Mouse (Mus musculus) CH12.LX (cell line): ENCODE results near the gene Pla2g2d. TPM values are rescaled to one million over a fixed set of nuclear protein-coding genes. Genes with fewer than 3 reads are reported as not detected.
A peak's percentile ranks its signal among the peaks of the same experiment; 100 is the strongest.

Experiments
- DNase-seq: peaks from one replicate; pipeline ENCODE4 v3.0.0-alpha.2; 2013; ENCODE audit errors: extremely low read depth
- H3K27ac ChIP-seq: 2 replicates; pipeline ENCODE4 v1.5.1; 2012; ENCODE audit warnings: low read depth, mild to moderate bottlenecking, control low read depth, moderate library complexity; ENCODE audit not compliant: insufficient read depth
- H3K27me3 ChIP-seq: replicated peaks from 2 replicates; pipeline ENCODE3; 2012; ENCODE audit warnings: inconsistent platforms
- H3K36me3 ChIP-seq, 2 experiments: replicated peaks in 1 of 2; 2 replicates each; pipeline versions ENCODE3 to v1.6.1; 2012; ENCODE audit warnings: inconsistent platforms in 1 of 2, low read length in 1 of 2, mild to moderate bottlenecking in 1 of 2, mixed read lengths in 1 of 2, moderate library complexity in 1 of 2; ENCODE audit not compliant: control insufficient read depth in 1 of 2, insufficient read depth in 1 of 2
- H3K4me1 ChIP-seq, 2 experiments: 2 replicates each; pipeline ENCODE4 v1.6.1; 2012; ENCODE audit warnings: inconsistent platforms in 1 of 2, moderate library complexity in 1 of 2; ENCODE audit not compliant: insufficient read depth in 2 of 2, control insufficient read depth in 1 of 2
- H3K4me2 ChIP-seq: 2 replicates; pipeline ENCODE4 v1.6.1; 2012; ENCODE audit warnings: low read depth, mild to moderate bottlenecking, control low read depth; ENCODE audit not compliant: poor library complexity, insufficient read depth, severe bottlenecking
- H3K4me3 ChIP-seq, 3 experiments: fragments of 150-350 bp in 1 of 3; sonication (generic) in 1 of 3; replicated peaks in 1 of 3; 2 replicates each; pipeline versions ENCODE3 to v1.5.1; 2011 to 2012; ENCODE audit warnings: low read depth in 2 of 3, low read length in 2 of 3, mild to moderate bottlenecking in 2 of 3, moderate library complexity in 2 of 3, control low read depth in 1 of 3, improper control_type of control experiment in 1 of 3, inconsistent platforms in 1 of 3, mixed read lengths in 1 of 3; ENCODE audit not compliant: poor library complexity in 1 of 3
- H3K79me2 ChIP-seq: replicated peaks from 2 replicates; pipeline ENCODE4 v1.6.1; 2012; ENCODE audit warnings: mild to moderate bottlenecking, moderate library complexity; ENCODE audit not compliant: control insufficient read depth, poor library complexity, insufficient read depth, severe bottlenecking; ENCODE audit errors: extremely low read depth
- H3K9ac ChIP-seq: 2 replicates; pipeline ENCODE4 v1.6.1; 2012; ENCODE audit warnings: low read depth, mild to moderate bottlenecking, control low read depth, moderate library complexity; ENCODE audit not compliant: insufficient read depth
- H3K9me3 ChIP-seq: replicated peaks from 2 replicates; pipeline ENCODE3; 2012; ENCODE audit warnings: low read length, inconsistent platforms, mixed read lengths
- BHLHE40 ChIP-seq: IDR thresholded peaks from 2 replicates; pipeline ENCODE4 v1.6.1; 2011; ENCODE audit warnings: mild to moderate bottlenecking, low read depth, low read length, improper control_type of control experiment
- CHD1 ChIP-seq: IDR thresholded peaks from 2 replicates; pipeline ENCODE4 v1.6.1; 2012; ENCODE audit warnings: low read depth, low read length, improper control_type of control experiment, inconsistent platforms
- CHD2 ChIP-seq: IDR thresholded peaks from 2 replicates; pipeline ENCODE4 v1.6.1; 2011; ENCODE audit warnings: low read length, improper control_type of control experiment
- CTCF ChIP-seq, 2 experiments: IDR thresholded peaks in 1 of 2; conservative IDR thresholded peaks in 1 of 2; 2 replicates each; pipeline ENCODE4 v1.5.1; 2011 to 2012; ENCODE audit warnings: low read depth in 2 of 2, low read length in 2 of 2, improper control_type of control experiment in 1 of 2, inconsistent platforms in 1 of 2, mild to moderate bottlenecking in 1 of 2, moderate library complexity in 1 of 2
- EP300 ChIP-seq: IDR thresholded peaks from 2 replicates; pipeline ENCODE4 v1.6.1; 2011; ENCODE audit warnings: low read length, improper control_type of control experiment
- ETS1 ChIP-seq: conservative IDR thresholded peaks from 2 replicates; pipeline ENCODE4 v1.6.1; 2012; ENCODE audit warnings: low read depth, mild to moderate bottlenecking, inconsistent platforms, low read length, improper control_type of control experiment, moderate library complexity
- GABPA ChIP-seq: IDR thresholded peaks from 2 replicates; pipeline ENCODE4 v1.6.1; 2012; ENCODE audit warnings: low read depth, low read length, improper control_type of control experiment, inconsistent platforms; ENCODE audit not compliant: insufficient replicate concordance
- HCFC1 ChIP-seq: IDR thresholded peaks from 2 replicates; pipeline ENCODE4 v1.6.1; 2012; ENCODE audit warnings: low read depth, mild to moderate bottlenecking, inconsistent platforms, low read length, improper control_type of control experiment
- IRF4 ChIP-seq: IDR thresholded peaks from 2 replicates; pipeline ENCODE4 v1.6.1; 2014; ENCODE audit warnings: low read depth, mild to moderate bottlenecking, inconsistent platforms, low read length, improper control_type of control experiment
- JUN ChIP-seq: IDR thresholded peaks from 2 replicates; pipeline ENCODE4 v1.6.1; 2011; ENCODE audit warnings: low read depth, mild to moderate bottlenecking, low read length, improper control_type of control experiment, moderate library complexity; ENCODE audit not compliant: insufficient read depth
- KAT2A ChIP-seq: IDR thresholded peaks from 2 replicates; pipeline ENCODE4 v1.6.1; 2012; ENCODE audit warnings: low read length, improper control_type of control experiment, inconsistent platforms; ENCODE audit not compliant: insufficient replicate concordance
- MAZ ChIP-seq: IDR thresholded peaks from 2 replicates; pipeline ENCODE4 v1.6.1; 2012; ENCODE audit warnings: low read depth, mild to moderate bottlenecking, inconsistent platforms, low read length, improper control_type of control experiment, moderate library complexity
- MEF2A ChIP-seq: IDR thresholded peaks from 2 replicates; pipeline ENCODE4 v1.6.1; 2014; ENCODE audit warnings: low read depth, mild to moderate bottlenecking, inconsistent platforms, low read length, improper control_type of control experiment, borderline replicate concordance
- NRF1 ChIP-seq: IDR thresholded peaks from 2 replicates; pipeline ENCODE4 v1.6.1; 2014; ENCODE audit warnings: low read depth, mild to moderate bottlenecking, inconsistent platforms, low read length, improper control_type of control experiment, moderate library complexity
- POLR2AphosphoS2 ChIP-seq: IDR thresholded peaks from 2 replicates; pipeline ENCODE4 v1.6.1; 2011; ENCODE audit warnings: low read depth, low read length, improper control_type of control experiment
- RAD21 ChIP-seq: IDR thresholded peaks from 2 replicates; pipeline ENCODE4 v1.6.1; 2011; ENCODE audit warnings: low read depth, mild to moderate bottlenecking, low read length, improper control_type of control experiment, moderate library complexity
- RCOR1 ChIP-seq: conservative IDR thresholded peaks from 2 replicates; pipeline ENCODE4 v1.6.1; 2012; ENCODE audit warnings: low read depth, mild to moderate bottlenecking, inconsistent platforms, low read length, improper control_type of control experiment
- SIN3A ChIP-seq: IDR thresholded peaks from 2 replicates; pipeline ENCODE4 v1.6.1; 2012; ENCODE audit warnings: low read length, improper control_type of control experiment, inconsistent platforms
- SMC3 ChIP-seq: IDR thresholded peaks from 2 replicates; pipeline ENCODE4 v1.6.1; 2011; ENCODE audit warnings: low read depth, low read length, improper control_type of control experiment
- TCF12 ChIP-seq: IDR thresholded peaks from 2 replicates; pipeline ENCODE4 v1.6.1; 2014; ENCODE audit warnings: low read depth, mild to moderate bottlenecking, inconsistent platforms, low read length, improper control_type of control experiment
- USF1 ChIP-seq: IDR thresholded peaks from 2 replicates; pipeline ENCODE4 v1.6.1; 2014; ENCODE audit warnings: low read depth, mild to moderate bottlenecking, inconsistent platforms, low read length, improper control_type of control experiment
- USF2 ChIP-seq: conservative IDR thresholded peaks from 2 replicates; pipeline ENCODE4 v1.6.1; 2011; ENCODE audit warnings: low read depth, low read length, improper control_type of control experiment
- ZC3H11A ChIP-seq: IDR thresholded peaks from 2 replicates; pipeline ENCODE4 v1.6.1; 2012; ENCODE audit warnings: low read depth, mild to moderate bottlenecking, inconsistent platforms, low read length, improper control_type of control experiment
- ZKSCAN1 ChIP-seq: IDR thresholded peaks from 2 replicates; pipeline ENCODE4 v1.6.1; 2012; ENCODE audit warnings: low read depth, inconsistent platforms, low read length, improper control_type of control experiment, borderline replicate concordance
- ZNF384 ChIP-seq: IDR thresholded peaks from 2 replicates; pipeline ENCODE4 v1.6.1; 2012; ENCODE audit warnings: low read depth, low read length, improper control_type of control experiment, inconsistent platforms
- dilution Hi-C: fragments of 300-500 bp; cut with MboI; formaldehyde crosslinking; loops from 2 replicates; pipeline ENCODE4 v1.14.3; 2020; ENCODE audit warnings: low sequenced_read_pairs; ENCODE audit not compliant: extremely low pct_unique_long_range_greater_than_20kb, extremely low pct_ligation_motif_present
- in situ Hi-C: fragments of 300-500 bp; cut with MboI; formaldehyde crosslinking; loops from 3 replicates; pipeline ENCODE4 v1.14.3; 2019; ENCODE audit warnings: low sequenced_read_pairs, low pct_ligation_motif_present, low pct_unique_long_range_greater_than_20kb, mixed read lengths
- polyA plus RNA-seq: library from polyadenylated mRNA; unstranded; fragments of >175 nt; gene quantifications from 2 replicates; pipeline ENCODE4 v1.2.1, GENCODE M21; 2012; ENCODE audit warnings: low read depth; ENCODE audit not compliant: insufficient read length
- total RNA-seq, 2 experiments: library from RNA; depleted of rRNA; stranded (reverse); fragments of 300-350 nt in 1 of 2; fragments of >200 nt in 1 of 2; gene quantifications; 2 replicates each; pipeline ENCODE4 v1.2.3; 2012 to 2014

Gene Pla2g2d
- total and polyA plus RNA-seq, 3 experiments, result not detected

DNA sequence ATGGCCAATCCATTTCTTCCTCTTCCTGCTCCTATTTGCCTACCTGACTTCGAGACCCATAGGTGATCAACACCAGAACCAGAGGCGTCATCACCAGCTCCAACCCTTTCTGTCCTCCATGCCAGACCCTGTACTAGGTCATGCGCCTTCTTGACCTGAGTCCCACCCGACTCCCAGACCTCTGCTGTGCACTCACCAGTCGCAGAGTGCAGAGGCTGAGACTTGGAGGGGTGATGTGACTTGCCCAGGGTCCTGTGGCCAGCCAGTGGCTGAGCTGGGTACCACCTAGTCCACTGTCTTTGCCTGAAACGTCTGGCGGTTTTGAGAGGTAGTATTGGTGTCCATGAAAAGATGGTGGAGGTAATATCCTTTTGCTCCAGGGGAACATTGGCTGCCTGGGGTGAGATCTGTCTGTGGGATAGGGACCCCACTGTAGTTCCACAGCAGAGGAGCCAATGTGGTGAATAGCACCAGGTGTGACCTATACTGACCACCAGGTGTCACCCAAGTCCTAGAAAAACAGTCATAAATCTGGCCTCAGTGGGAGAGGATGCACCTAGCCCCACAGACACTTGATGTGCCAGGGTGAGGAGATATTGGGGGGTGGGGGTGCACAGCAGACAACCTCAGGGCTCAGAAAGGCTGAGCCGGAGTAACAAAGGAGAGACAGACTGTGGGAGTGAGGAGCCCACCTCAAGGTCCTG is 27.0 kb upstream of the Pla2g2d start:
- H3K4me3 ChIP-seq, result no peak overlapping the region
- TF ChIP-seq SIN3A (no peak), CTCF (conservative IDR thresholded peaks at IDR 0.05 in 1 of 2, IDR thresholded peaks at IDR 0.05 in 1 of 2; ENCODE audit: low read depth in 2 of 2, low read length in 2 of 2) (peak; percentile 29 to 82; a peak in 3 of 4 replicates), POLR2AphosphoS2 (no peak), KAT2A (no peak), RCOR1 (no peak), CHD1 (no peak), BHLHE40 (no peak), MEF2A (no peak), USF2 (no peak), ZKSCAN1 (no peak), ZC3H11A (0 out of 2 replicates have a peak, but pooled peaks have one; percentile 27), NRF1 (no peak), RAD21 (peak; percentile 74), EP300 (no peak), HCFC1 (no peak), SMC3 (peak; percentile 87), JUN (no peak)
- H3K9ac ChIP-seq, result no peak overlapping the region
- no peak overlapping the region for H3K4me2 ChIP-seq
- no peaks in the 10 kb centered on the region for H3K4me1 ChIP-seq
- peaks cover 79% of the 10 kb centered on the region for H3K27me3 ChIP-seq
- no peaks in the 10 kb centered on the region for H3K36me3 ChIP-seq
- H3K27ac ChIP-seq, result no peak overlapping the region
- H3K9me3 ChIP-seq, result peaks cover 8% of the 10 kb centered on the region
- no peaks in the 10 kb centered on the region for H3K79me2 ChIP-seq
- DNase-seq, result peak; percentile 26
- in situ Hi-C loops, result loop anchor here (5.0 to 10.0 kb wide), 2 partner anchors 39 to 106 kb away; no protein-coding TSS in a partner anchor
- dilution Hi-C loops, result no loop called here

DNA sequence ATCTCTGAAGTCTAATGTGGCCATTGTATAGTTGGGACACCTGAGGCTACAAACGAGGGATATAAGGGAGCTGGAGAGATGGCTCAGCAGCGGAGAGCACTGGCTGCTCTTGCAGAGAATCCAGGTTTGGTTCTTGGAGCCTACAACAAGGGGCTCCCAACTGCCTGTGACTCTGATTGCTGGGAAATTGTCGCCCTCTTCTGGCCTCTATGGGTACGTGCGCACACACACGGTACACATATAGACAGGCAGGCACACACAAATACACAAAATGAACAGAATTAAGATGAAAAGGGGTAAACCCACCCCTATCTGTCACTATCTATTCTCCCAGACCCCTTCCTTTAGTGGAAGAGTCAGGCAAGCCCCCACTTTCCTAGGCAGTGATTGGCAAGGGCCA is 22.9 kb upstream of the Pla2g2d start:
- H3K4me3 ChIP-seq, result no peak overlapping the region
- no peak for DNase-seq
- no peaks in the 10 kb centered on the region for H3K79me2 ChIP-seq
- no peaks in the 10 kb centered on the region for H3K36me3 ChIP-seq
- dilution Hi-C loops, result no loop called here
- peaks cover 8% of the 10 kb centered on the region for H3K9me3 ChIP-seq
- H3K27me3 ChIP-seq, result peaks cover 78% of the 10 kb centered on the region
- no peak overlapping the region for H3K4me2 ChIP-seq
- H3K27ac ChIP-seq, result no peak overlapping the region
- H3K4me1 ChIP-seq, result no peaks in the 10 kb centered on the region; a peak in 1 of 4 replicates
- TF ChIP-seq GABPA, result no peak
- no peak for TF ChIP-seq EP300
- TF ChIP-seq ETS1, result no peak
- no peak for TF ChIP-seq ZNF384
- TF ChIP-seq TCF12, result no peak
- TF ChIP-seq CHD2, result no peak
- no peak for TF ChIP-seq USF1
- no peak for TF ChIP-seq MAZ
- no peak for TF ChIP-seq IRF4
- no peak for TF ChIP-seq HCFC1
- in situ Hi-C loops, result no loop called here
- H3K9ac ChIP-seq, result no peak overlapping the region
